Mouse (Mus musculus): ENCODE results near the gene Mmp14. TPM values are rescaled to one million over a fixed set of nuclear protein-coding genes. Genes with fewer than 3 reads are reported as not detected.

Gene Mmp14
- polyA plus RNA-seq, 1 experiment = 17.2 TPM

- TF ChIP-seq CTCF (IDR thresholded peaks at IDR 0.05; ENCODE audit: control insufficient read depth, insufficient read depth, low read length) (peak; percentile 98), POLR2A (IDR thresholded peaks at IDR 0.05; ENCODE audit: borderline replicate concordance, control insufficient read depth, low read depth, low read length) (no peak)
- Histone ChIP-seq H3K27ac (ENCODE audit: control insufficient read depth, insufficient read depth, low read depth, low read length, poor library complexity) (no peak overlapping the region), H3K4me1 (ENCODE audit: control insufficient read depth, insufficient read depth, low read length) (no peaks in the 10 kb centered on the region), H3K4me3 (replicated peaks; ENCODE audit: control insufficient read depth, low read depth, low read length) (no peak overlapping the region)
- 0% methylated on average over 3 of the region's 3 CpGs for WGBS
Measured at GRCm38 (mm10) chr14:54494234-54494633, 62.8 kb downstream of the Mmp14 start.

Other genes with a start within 250 kb of the Mmp14 start
- 45.6 and 54.9 TPM in 2 replicates for gene Dad1, start 177.5 kb upstream of the Mmp14 start, polyA plus RNA-seq (2011; ENCODE audit: insufficient read depth, insufficient read length, low replicate concordance, missing spikeins)
- 24.7 and 29.9 TPM in 2 replicates for gene Abhd4, start 177.4 kb upstream of the Mmp14 start, polyA plus RNA-seq (2011; ENCODE audit: insufficient read depth, insufficient read length, low replicate concordance, missing spikeins)
- not detected in 2 replicates for gene Olfr49, start 146.7 kb upstream of the Mmp14 start, polyA plus RNA-seq (2011; ENCODE audit: insufficient read depth, insufficient read length, low replicate concordance, missing spikeins)
- 39.1 and 64.9 TPM in 2 replicates for gene Oxa1l, start 70.8 kb upstream of the Mmp14 start, polyA plus RNA-seq (2011; ENCODE audit: insufficient read depth, insufficient read length, low replicate concordance, missing spikeins)
- 5.8 and 15.2 TPM in 2 replicates for gene Slc7a7, start 13.8 kb upstream of the Mmp14 start, polyA plus RNA-seq (2011; ENCODE audit: insufficient read depth, insufficient read length, low replicate concordance, missing spikeins)
- gene Mrpl52, start 4.7 kb upstream of the Mmp14 start, polyA plus RNA-seq (2011; ENCODE audit: insufficient read depth, insufficient read length, low replicate concordance, missing spikeins) = 81.1 and 169 TPM in 2 replicates
- gene Lrp10, start 32.5 kb downstream of the Mmp14 start, polyA plus RNA-seq (2011; ENCODE audit: insufficient read depth, insufficient read length, low replicate concordance, missing spikeins) = 21.5 and 29.0 TPM in 2 replicates
- gene Rem2, start 44.5 kb downstream of the Mmp14 start, polyA plus RNA-seq (2011; ENCODE audit: insufficient read depth, insufficient read length, low replicate concordance, missing spikeins) = 0.80 TPM in 1 of 2 replicates, not detected in the other
- 15.6 and 49.1 TPM in 2 replicates for gene Prmt5, start 85.9 kb downstream of the Mmp14 start, polyA plus RNA-seq (2011; ENCODE audit: insufficient read depth, insufficient read length, low replicate concordance, missing spikeins)
- gene Haus4, start 123.0 kb downstream of the Mmp14 start, polyA plus RNA-seq (2011; ENCODE audit: insufficient read depth, insufficient read length, low replicate concordance, missing spikeins) = 32.6 and 33.5 TPM in 2 replicates
- 5.1 TPM in 1 of 2 replicates, not detected in the other for gene Ajuba, start 145.9 kb downstream of the Mmp14 start, polyA plus RNA-seq (2011; ENCODE audit: insufficient read depth, insufficient read length, low replicate concordance, missing spikeins)
- gene 4931414P19Rik, start 174.4 kb downstream of the Mmp14 start, polyA plus RNA-seq (2011; ENCODE audit: insufficient read depth, insufficient read length, low replicate concordance, missing spikeins) = 6.6 and 10.2 TPM in 2 replicates
- 69.3 and 91.4 TPM in 2 replicates for gene Psmb5, start 186.4 kb downstream of the Mmp14 start, polyA plus RNA-seq (2011; ENCODE audit: insufficient read depth, insufficient read length, low replicate concordance, missing spikeins)
- gene Psmb11, start 189.8 kb downstream of the Mmp14 start, polyA plus RNA-seq (2011; ENCODE audit: insufficient read depth, insufficient read length, low replicate concordance, missing spikeins) = 0.47 TPM in 1 of 2 replicates, not detected in the other
- gene Gm17606, start 209.3 kb downstream of the Mmp14 start, polyA plus RNA-seq (2011; ENCODE audit: insufficient read depth, insufficient read length, low replicate concordance, missing spikeins) = not detected in 2 replicates
- gene Cdh24, start 209.8 kb downstream of the Mmp14 start, polyA plus RNA-seq (2011; ENCODE audit: insufficient read depth, insufficient read length, low replicate concordance, missing spikeins) = 4.1 and 7.0 TPM in 2 replicates